Mouse (Mus musculus) adrenal gland, adult (tissue): ENCODE data around the gene Hs6st1.

Experiments
- DNase-seq, 2 experiments: peaks; one replicate each; pipeline ENCODE4 v3.0.0; 2022 to 2023; ENCODE audit warnings: low spot score in 1 of 2; ENCODE audit not compliant: inconsistent age in 2 of 2

Gene Hs6st1

GRCm38 (mm10) chr1:36121172-36121571 lies 53.0 kb downstream of the Hs6st1 start:
- DNase-seq = no peak

DNA sequence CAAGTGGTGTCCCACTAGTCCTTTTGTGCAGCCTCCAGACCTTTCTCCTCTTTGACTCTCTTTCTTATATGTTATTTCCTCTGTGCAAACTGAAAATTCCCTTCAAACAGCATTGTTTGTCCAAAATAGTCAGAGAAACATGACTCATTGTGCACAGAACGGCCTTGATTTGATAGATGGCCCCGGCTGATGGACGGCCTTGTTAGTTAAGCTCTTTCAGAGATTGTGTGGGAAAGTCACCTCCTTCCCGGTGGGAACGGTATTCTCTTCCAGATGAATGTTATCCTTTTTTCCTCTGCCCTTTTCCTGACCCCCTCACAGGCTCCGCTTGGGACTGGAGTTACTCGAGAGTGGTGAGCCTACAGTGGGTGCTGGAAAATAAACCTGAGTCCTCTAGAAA lies 56.9 kb downstream of the Hs6st1 start:
- peak; percentile 83 to 93 for DNase-seq

DNA sequence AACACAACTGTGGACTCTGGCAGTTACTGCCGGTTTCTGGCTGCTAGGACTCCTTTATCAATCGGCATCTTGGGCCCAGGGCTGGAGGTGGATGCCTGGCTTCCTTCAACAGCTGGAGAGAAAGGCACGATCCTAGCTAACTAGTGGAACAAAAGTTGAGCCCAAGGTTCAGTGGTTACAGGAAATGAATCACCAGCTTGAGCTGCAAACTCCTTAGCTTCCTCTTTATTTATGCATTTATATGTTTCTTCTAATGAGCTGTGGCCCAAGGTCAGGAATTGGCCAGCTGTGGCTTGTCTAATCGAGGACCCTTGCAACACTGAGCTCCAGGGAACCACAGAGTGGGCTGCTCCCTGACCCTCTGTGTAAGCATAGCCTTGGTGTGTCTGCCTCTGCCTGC lies 60.9 kb downstream of the Hs6st1 start:
- peak in 1 of 2 experiments; percentile 72 for DNase-seq

GRCm38 (mm10) chr1:36129881-36130280 lies 61.7 kb downstream of the Hs6st1 start:
- DNase-seq = no peak

GRCm38 (mm10) chr1:36130307-36131035 lies 62.3 kb downstream of the Hs6st1 start:
- peak; percentile 62 to 78 for DNase-seq

GRCm38 (mm10) chr1:36131154-36131553 lies 63.0 kb downstream of the Hs6st1 start:
- DNase-seq = peak in 1 of 2 experiments; percentile 77

DNA sequence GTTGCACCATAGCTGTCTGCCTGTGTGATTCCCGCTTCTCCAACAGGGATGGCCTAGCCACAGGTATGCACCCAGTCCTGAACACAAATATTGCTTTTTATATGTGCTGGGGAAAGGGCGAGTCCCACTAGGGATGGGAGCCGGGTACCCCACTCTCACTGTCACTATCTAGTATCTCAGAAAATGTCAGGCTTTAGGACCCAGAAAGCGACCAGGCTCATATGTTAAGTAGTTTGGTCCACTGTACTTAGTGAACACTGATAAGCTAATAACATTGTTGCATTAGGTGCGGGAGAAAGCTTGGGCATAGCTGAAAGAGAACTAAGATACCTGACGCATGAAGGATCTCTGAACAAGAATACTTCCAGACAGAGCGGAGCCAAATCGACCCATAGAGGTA lies 63.6 kb downstream of the Hs6st1 start:
- peak in 1 of 2 experiments; percentile 54 for DNase-seq

DNA sequence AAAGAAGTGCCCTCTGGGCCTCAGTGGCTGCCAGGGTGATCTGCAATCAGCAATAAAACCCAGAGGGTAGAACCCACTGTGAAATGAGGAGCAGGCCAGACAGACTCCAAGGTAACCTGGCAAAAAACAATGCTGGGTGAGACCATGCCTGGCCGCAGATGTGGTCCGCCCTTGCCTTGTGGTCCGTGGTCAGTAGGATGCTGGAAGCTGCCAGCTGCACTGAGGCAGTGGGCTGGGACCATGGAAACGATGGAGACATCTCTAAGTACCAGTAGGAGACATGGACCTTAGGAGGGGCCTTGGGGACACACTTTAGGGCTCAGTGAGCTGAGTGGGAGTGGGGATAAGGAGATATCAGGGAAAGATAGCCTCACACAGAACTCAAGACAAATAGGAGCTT lies 64.0 kb downstream of the Hs6st1 start:
- DNase-seq = no peak

DNA sequence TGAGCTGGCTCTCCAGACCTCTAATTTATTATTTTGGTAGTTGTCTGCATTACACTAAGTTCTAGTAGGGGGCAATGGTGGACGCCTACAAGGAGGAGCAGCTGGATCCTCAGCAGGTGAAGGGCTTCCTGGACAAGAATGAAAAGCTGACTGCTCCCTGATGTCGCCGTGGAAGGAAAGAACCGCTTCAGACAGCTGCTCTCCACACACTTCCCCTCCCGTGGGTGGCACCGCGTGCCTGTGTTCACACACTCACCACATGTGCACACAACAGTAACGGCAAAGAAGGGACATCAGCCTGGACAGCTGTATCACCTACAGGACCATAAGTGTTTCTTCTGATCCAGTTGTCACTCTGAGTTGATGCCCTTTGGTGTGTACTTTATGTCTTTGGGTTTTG lies 64.8 kb downstream of the Hs6st1 start:
- DNase-seq = no peak

DNA sequence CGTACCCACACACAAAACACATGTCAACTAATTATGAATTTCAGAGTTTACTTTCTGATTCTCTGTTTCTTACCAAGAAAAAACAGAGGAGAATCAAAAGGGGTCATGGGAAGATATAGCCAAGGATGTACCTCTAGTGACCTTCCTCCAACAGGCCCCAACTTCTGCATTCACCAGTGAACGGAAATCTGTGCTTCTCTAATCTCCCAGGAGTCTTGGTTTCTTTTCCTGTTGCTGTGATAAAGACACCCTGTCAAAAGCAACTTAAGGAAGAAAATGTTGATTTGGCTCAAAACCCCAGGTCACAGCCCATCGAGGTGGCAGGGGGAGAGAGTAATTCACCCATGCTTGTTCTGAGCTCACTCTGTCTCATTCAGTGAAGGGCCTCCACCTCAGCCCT lies 65.4 kb downstream of the Hs6st1 start:
- DNase-seq = no peak

- peak; percentile 81 to 94 for DNase-seq
These were observed 66.4 kb downstream of the Hs6st1 start for GRCm38 (mm10) chr1:36134584-36134983.

DNA sequence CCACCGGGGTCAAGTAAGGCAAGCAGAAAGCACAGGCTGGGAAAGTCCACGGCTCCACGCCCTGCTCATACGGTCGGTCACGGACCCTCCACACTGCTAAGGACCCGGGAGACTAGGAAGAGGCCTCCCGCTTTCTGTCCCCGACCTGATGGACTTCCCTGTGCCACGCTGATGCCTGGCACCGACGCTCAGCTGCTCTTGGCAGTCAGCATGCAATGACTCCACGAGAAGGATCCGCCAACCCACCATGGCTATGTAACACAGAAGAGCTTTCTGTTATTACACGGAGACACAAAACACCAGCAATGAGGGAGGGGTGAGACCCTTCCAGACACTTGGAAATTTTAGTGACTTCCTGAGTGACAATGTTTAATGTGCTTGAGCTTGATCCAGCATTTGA lies 72.1 kb downstream of the Hs6st1 start:
- no peak for DNase-seq

GRCm38 (mm10) chr1:36145050-36145449 lies 76.8 kb downstream of the Hs6st1 start:
- peak in 1 of 2 experiments; percentile 73 for DNase-seq

DNA sequence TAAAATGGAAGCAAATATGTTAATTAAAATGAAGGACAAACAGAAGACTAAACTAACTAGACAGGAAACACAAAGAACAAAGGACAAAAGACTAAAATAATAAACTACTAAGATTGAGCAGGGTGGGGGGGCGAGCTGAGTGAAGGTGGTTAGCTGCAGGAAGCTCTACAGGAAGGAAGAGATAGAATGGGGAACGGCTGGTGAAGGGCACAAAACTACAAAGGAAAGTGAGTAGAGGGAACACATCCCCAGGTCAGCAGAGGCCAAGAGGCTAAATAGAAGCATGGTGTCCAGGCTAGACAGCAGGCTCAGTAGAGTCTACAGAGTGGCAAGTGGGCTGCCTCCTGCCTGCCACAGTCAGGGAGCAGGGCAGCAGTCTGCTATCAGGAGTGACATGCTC lies 80.6 kb downstream of the Hs6st1 start:
- no peak for DNase-seq

DNA sequence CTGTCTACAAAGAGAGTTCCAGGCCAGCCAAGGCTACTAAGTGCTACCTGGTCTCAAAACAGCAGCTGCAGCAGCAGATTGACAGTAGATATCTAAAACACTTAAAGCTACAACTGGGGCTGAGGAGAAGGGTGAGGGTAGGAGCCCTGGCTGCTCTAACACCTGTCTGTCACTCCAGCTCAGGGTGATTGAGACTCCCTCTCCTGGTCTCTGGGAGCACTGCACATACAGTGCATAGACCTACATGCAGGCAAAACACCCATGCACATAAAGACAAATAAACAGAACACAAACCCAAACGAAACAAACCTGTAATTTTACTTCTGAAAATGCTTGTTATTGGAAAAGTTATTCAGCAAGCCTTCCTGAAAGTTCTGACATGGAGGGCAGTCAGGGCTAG lies 81.2 kb downstream of the Hs6st1 start:
- peak in 1 of 2 experiments; percentile 61 for DNase-seq
